Mouse (Mus musculus) heart, adult 2 months (tissue): ENCODE data around the gene Gm48551. TPM values are rescaled to one million over a fixed set of nuclear protein-coding genes. Genes with fewer than 3 reads are reported as not detected.

ENCODE experiments used
- DNase-seq, 2 experiments: peaks; one replicate each; pipeline ENCODE4 v3.0.0; 2021
- H3K27ac ChIP-seq: fragments of 200-600 bp; 2 replicates; pipeline ENCODE4 v1.8.1; 2022
- H3K27me3 ChIP-seq: fragments of 200-500 bp; 2 replicates; pipeline ENCODE4 v1.6.1; 2012; ENCODE audit warnings: mild to moderate bottlenecking, low read length, inconsistent platforms, mixed read lengths; ENCODE audit not compliant: control insufficient read depth, insufficient read depth
- H3K36me3 ChIP-seq: fragments of 200-500 bp; 2 replicates; pipeline ENCODE4 v1.6.1; 2012; ENCODE audit warnings: low read length, inconsistent platforms; ENCODE audit not compliant: control insufficient read depth, insufficient read depth
- H3K4me1 ChIP-seq: fragments of 200-500 bp; 2 replicates; pipeline ENCODE4 v1.6.1; 2011; ENCODE audit warnings: low read length; ENCODE audit not compliant: control insufficient read depth, insufficient read depth
- H3K4me3 ChIP-seq: fragments of 200-600 bp; 2 replicates; pipeline ENCODE4 v1.8.1; 2022
- H3K79me2 ChIP-seq: fragments of 200-500 bp; replicated peaks from 2 replicates; pipeline ENCODE4 v1.6.1; 2012; ENCODE audit warnings: mild to moderate bottlenecking, inconsistent platforms, low read length, moderate library complexity, mixed read lengths; ENCODE audit not compliant: control insufficient read depth, insufficient read depth
- H3K9ac ChIP-seq: fragments of 200-500 bp; 2 replicates; pipeline ENCODE4 v1.6.1; 2012; ENCODE audit warnings: low read depth, mild to moderate bottlenecking, control low read depth, inconsistent platforms, low read length, mixed read lengths
- CTCF ChIP-seq: fragments of 200-600 bp; IDR thresholded peaks from 2 replicates; pipeline ENCODE4 v1.8.1; 2022; ENCODE audit warnings: antibody characterized with exemption, mild to moderate bottlenecking, moderate library complexity
- EP300 ChIP-seq: fragments of 200-500 bp; IDR thresholded peaks from 2 replicates; pipeline ENCODE4 v1.6.1; 2011; ENCODE audit warnings: low read depth, low read length, control low read depth; ENCODE audit not compliant: insufficient read depth
- POLR2A ChIP-seq: fragments of 200-500 bp; IDR thresholded peaks from 2 replicates; pipeline ENCODE4 v1.6.1; 2011; ENCODE audit warnings: mild to moderate bottlenecking, low read depth, low read length, control low read depth; ENCODE audit not compliant: insufficient read depth
- WGBS: fragments of 180-500 bp; shearing (Covaris S2); methylation state at CpG from one replicate; pipeline ENCODE4 v1.1.7; 2018; 5-methylcytosine and 5-hydroxymethylcytosine counted together
- intact Hi-C: fragments of 180-260 bp; cut with DNase I; formaldehyde crosslinking; loops from one replicate; pipeline ENCODE4 v1.15.1; 2025
- polyA plus RNA-seq: library from polyadenylated mRNA; depleted of rRNA; stranded (reverse); fragments of >200 nt; gene quantifications from 2 replicates; pipeline ENCODE4 v1.2.3, GENCODE M21; 2012
- total RNA-seq, 2 experiments: library from RNA; stranded (reverse); gene quantifications; 2 replicates each; pipeline ENCODE4 v1.2.3; 2021

Gene Gm48551
- total and polyA plus RNA-seq, 3 experiments: 0.73 to 2.1 (median 1.9) TPM

- WGBS: 66% methylated on average over 12 of the region's 12 CpGs
- Histone ChIP-seq H3K9ac (no peak overlapping the region), H3K4me1 (peaks cover 10% of the 10 kb centered on the region), H3K27me3 (no peaks in the 10 kb centered on the region), H3K27ac (no peak overlapping the region; the same call in 1 of the 2 replicates), H3K79me2 (no peaks in the 10 kb centered on the region), H3K36me3 (no peaks in the 10 kb centered on the region), H3K4me3 (no peak overlapping the region)
- TF ChIP-seq POLR2A (no peak), CTCF (no peak), EP300 (no peak)
- DNase-seq: no peak
- intact Hi-C loops: no loop called here
Measured at GRCm38 (mm10) chr10:81362336-81362949, 21.8 kb upstream of the Gm48551 start.

GRCm38 (mm10) chr10:81363436-81364346 is 20.6 kb upstream of the Gm48551 start:
- peak overlapping the region; percentile 44 for H3K9ac ChIP-seq
- WGBS: 29% methylated on average over 54 of the region's 54 CpGs
- TF ChIP-seq EP300 (0 out of 2 replicates have a peak, but pooled peaks have one; percentile 15), POLR2A (no peak), CTCF (no peak)
- intact Hi-C loops: no loop called here
- H3K36me3 ChIP-seq: no peaks in the 10 kb centered on the region
- peak; percentile 52 to 62 for DNase-seq
- peak overlapping the region; percentile 27; the same call in 1 of the 2 replicates for H3K4me3 ChIP-seq
- peak overlapping the region; percentile 48; the same call in 1 of the 2 replicates for H3K27ac ChIP-seq
- H3K27me3 ChIP-seq: no peaks in the 10 kb centered on the region
- peaks cover 8% of the 10 kb centered on the region for H3K4me1 ChIP-seq
- no peaks in the 10 kb centered on the region for H3K79me2 ChIP-seq

GRCm38 (mm10) chr10:81364666-81365065 is 19.6 kb upstream of the Gm48551 start:
- 15% methylated on average over 28 of the region's 28 CpGs for WGBS
- peaks cover 7% of the 10 kb centered on the region for H3K4me1 ChIP-seq
- peak; percentile 60 for DNase-seq
- H3K27me3 ChIP-seq: no peaks in the 10 kb centered on the region
- peak overlapping the region; percentile 25 for H3K9ac ChIP-seq
- TF ChIP-seq POLR2A (no peak), EP300 (no peak), CTCF (no peak)
- intact Hi-C loops: no loop called here
- H3K36me3 ChIP-seq: no peaks in the 10 kb centered on the region
- H3K79me2 ChIP-seq: no peaks in the 10 kb centered on the region
- H3K4me3 ChIP-seq: peak overlapping the region; percentile 27; the same call in 1 of the 2 replicates
- no peak overlapping the region for H3K27ac ChIP-seq

GRCm38 (mm10) chr10:81365073-81365472 is 19.2 kb upstream of the Gm48551 start:
- Histone ChIP-seq H3K4me1 (peaks cover 7% of the 10 kb centered on the region), H3K79me2 (no peaks in the 10 kb centered on the region), H3K27me3 (no peaks in the 10 kb centered on the region), H3K9ac (no peak overlapping the region), H3K27ac (no peak overlapping the region), H3K4me3 (no peak overlapping the region), H3K36me3 (no peaks in the 10 kb centered on the region)
- TF ChIP-seq CTCF (no peak), EP300 (no peak), POLR2A (no peak)
- intact Hi-C loops: no loop called here
- 50% methylated on average over 4 of the region's 4 CpGs for WGBS
- no peak for DNase-seq

- no peaks in the 10 kb centered on the region for H3K36me3 ChIP-seq
- peaks cover 7% of the 10 kb centered on the region for H3K4me1 ChIP-seq
Measured at GRCm38 (mm10) chr10:81365672-81366476, 18.4 kb upstream of the Gm48551 start, which contains the start of gene 4930404N11Rik. 4930404N11Rik (minus strand) TSS chr10:81365816.

More at GRCm38 (mm10) chr10:81365672-81366476, 18.4 kb upstream of the Gm48551 start, which contains the start of gene 4930404N11Rik:
- WGBS: 48% methylated on average over 12 of the region's 12 CpGs
- H3K4me3 ChIP-seq: peak within 1 kb of the TSS; percentile 27; the same call in 1 of the 2 replicates
- peak in 1 of 2 experiments; percentile 30 for DNase-seq
- peak within 1 kb of the TSS; percentile 25 for H3K9ac ChIP-seq
- no peak within 1 kb of the TSS for H3K27ac ChIP-seq
- no peak for TF ChIP-seq CTCF
- TF ChIP-seq EP300: no peak
- TF ChIP-seq POLR2A: no peak
- no peaks in the 10 kb centered on the region for H3K79me2 ChIP-seq
- no peaks in the 10 kb centered on the region for H3K27me3 ChIP-seq
- intact Hi-C loops: no loop called here
